Mouse (Mus musculus) cerebellum, adult 2 months (tissue): Measurements from ENCODE around the gene Srsf4.

Source experiments
- CTCF ChIP-seq: fragments of 200-500 bp; IDR thresholded peaks from 2 replicates; pipeline ENCODE4 v1.5.1; 2011; ENCODE audit warnings: low read depth, mild to moderate bottlenecking, control low read depth, low read length, moderate library complexity, borderline replicate concordance; ENCODE audit not compliant: insufficient read depth
- POLR2A ChIP-seq: fragments of 200-500 bp; IDR thresholded peaks from 2 replicates; pipeline ENCODE4 v1.6.1; 2011; ENCODE audit warnings: low read length, control low read depth, borderline replicate concordance; ENCODE audit not compliant: insufficient read depth

DNA sequence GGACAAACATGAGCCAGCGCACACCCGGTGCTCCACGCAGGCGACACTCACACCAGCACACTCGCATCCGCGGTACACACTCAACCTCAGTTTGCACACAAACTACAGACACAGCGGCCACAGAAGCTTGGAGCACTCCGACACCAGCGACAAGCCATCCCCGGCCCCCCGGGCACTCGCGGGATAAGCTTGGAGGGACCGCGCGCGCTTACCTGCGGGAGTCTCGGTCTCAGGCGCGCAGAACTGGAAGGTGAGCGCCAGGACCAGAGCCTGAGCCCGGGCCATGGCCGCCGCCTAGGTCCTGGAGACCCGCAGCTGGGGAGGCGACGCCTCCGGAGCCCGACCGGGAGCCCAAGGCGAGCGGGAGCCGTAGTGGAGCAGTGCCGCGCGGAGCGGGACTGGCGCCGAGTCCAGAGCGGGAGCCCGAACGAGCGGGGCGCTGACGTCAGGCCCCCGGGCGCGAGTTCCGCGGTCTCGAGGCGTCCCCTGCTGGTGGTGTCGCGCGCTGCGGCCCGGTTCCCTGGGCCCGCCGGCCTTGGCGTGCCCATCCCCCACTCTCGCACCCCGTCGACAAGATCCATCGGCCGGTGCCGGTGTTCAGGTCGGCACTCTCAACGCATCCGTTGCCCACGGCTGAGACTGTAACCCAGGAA lies 35.4 kb upstream of the Srsf4 start, which contains the start of gene Ptpru:
- TF ChIP-seq POLR2A (peak; percentile 70), CTCF (peak; percentile 97)
